Mouse (Mus musculus) gastrocnemius, postnatal 36 days (tissue): ENCODE measurements around the gene Ntrk2. TPM values are rescaled to one million over a fixed set of nuclear protein-coding genes. Genes with fewer than 3 reads are reported as not detected.

Experiments
- DNase-seq, 2 experiments: peaks; one replicate each; pipeline ENCODE4 v3.0.0; 2022
- intact Hi-C: fragments of 180-260 bp; cut with DNase I; formaldehyde crosslinking; loops from one replicate; pipeline ENCODE4 v1.15.1; 2025
- total RNA-seq, 2 experiments: library from RNA; stranded (reverse); gene quantifications; 2 replicates each; pipeline ENCODE4 v1.2.3; 2021

Gene Ntrk2
- total RNA-seq, 2 experiments from 2014 or later, result 3.5 to 4.0 TPM

DNA sequence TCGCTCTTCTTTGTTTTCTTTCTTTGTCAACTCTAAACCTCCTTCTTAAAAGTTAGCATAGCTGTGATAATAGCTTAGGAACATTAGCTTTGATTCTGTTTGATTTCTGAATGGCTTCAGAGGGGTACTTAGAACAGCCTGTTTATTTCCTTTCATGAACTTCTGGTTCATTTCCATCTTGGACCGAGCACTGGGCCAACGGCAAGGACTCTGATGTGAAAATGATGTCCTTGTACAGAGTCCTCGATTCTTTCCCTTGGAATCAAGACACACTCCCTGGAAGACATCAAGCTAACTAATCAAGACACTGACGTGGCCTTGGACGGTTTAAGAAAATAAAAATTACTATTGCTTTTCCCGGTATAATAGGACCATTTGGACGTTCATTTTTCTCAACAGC lies 31.7 kb downstream of the Ntrk2 start:
- DNase-seq, result no peak

GRCm38 (mm10) chr13:58840731-58841359 lies 34.5 kb downstream of the Ntrk2 start:
- DNase-seq, result peak in 1 of 2 experiments; percentile 25
- intact Hi-C loops, result no loop called here

More for the DNA sequence above, 31.7 kb downstream of the Ntrk2 start:
- intact Hi-C loops, result no loop called here

DNA sequence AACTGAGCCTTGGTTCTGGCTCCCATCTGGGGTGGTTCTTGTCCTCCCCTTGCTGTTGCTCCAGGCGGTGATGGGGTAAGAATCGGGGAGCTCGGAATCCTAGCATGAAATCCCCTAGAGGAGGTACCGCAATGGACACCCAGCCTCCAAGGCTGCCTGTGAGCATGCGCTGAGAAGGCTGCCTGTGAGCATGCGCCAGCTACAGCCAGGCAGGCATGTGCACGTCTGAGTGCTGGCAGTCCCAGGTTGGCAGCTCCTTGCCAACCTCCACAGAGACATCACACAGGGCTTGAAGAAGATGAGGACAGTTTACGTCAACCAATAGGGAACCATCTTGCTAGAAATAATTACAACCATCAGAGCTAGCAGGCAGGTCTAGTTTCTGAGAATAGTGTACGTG lies 37.5 kb downstream of the Ntrk2 start:
- intact Hi-C loops, result no loop called here
- no peak for DNase-seq

GRCm38 (mm10) chr13:58848578-58848977 lies 42.2 kb downstream of the Ntrk2 start:
- intact Hi-C loops, result no loop called here
- DNase-seq, result no peak

DNA sequence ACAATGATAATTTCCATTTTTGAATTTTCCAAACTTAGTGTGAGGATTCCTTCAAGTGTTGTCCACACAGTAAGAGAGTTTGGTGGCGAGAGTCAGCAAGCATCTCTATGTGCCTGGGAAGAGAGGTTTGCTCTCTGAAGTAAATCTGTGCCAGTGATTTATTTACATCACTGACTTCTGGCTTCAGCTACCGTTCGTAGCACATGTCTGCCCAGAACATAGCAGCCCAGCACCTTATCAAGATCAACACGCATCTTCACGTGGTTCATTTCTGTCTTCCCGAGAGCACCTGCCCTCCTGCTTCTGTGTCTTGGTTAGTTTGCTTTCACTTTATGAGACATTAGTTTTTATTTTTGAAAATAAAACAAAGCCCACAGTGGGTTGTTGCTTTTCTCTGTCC lies 47.3 kb downstream of the Ntrk2 start:
- DNase-seq, result no peak
- intact Hi-C loops, result no loop called here

DNA sequence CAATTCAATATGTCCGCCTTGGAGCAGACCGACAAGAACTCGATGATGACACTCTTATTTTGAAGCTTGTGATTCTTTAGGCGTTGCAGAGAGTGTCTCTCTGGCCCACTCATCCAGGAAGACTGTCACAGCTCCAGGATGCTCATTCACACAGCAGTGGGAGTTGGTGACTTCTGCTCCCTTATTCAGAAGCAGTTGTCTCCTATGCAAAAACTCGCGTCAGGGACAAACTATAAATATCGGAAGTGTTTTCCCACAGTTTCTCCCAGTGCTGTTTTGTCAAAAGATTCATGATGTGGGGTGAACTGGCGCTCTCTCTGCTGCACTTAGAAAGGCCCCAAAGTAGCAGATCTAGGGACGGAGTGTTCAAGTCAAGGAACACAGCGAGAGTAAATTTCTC lies 59.9 kb downstream of the Ntrk2 start:
- DNase-seq, result no peak
- intact Hi-C loops, result no loop called here

GRCm38 (mm10) chr13:58866776-58867435 lies 60.5 kb downstream of the Ntrk2 start:
- DNase-seq, result no peak
- intact Hi-C loops, result no loop called here

GRCm38 (mm10) chr13:58882468-58882867 lies 76.1 kb downstream of the Ntrk2 start:
- DNase-seq, result no peak
- intact Hi-C loops, result no loop called here

- intact Hi-C loops, result no loop called here
- no peak for DNase-seq
Measured at GRCm38 (mm10) chr13:58882916-58883315, 76.5 kb downstream of the Ntrk2 start.

DNA sequence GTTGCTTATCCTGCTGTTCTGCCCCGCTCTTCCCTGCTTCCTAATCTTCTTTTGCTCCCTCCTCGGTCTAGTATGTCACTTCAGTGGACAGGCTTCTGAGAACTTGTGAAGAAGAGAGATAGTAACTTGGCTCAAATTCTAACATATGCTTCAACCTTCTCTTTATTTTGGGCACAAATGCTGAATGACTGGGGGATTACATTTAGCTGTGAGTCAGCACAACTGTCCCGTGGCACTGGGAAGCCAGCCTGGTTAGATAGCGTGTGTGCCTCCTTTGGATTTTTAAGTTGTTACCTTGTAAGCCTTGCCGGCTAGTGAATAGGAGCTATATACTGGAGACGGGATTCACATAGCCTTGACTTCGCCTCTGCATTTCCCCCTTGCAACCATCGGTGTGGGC lies 79.7 kb downstream of the Ntrk2 start:
- intact Hi-C loops, result no loop called here
- DNase-seq, result no peak

- DNase-seq, result no peak
- intact Hi-C loops, result no loop called here
Measured at GRCm38 (mm10) chr13:58896254-58896910, 90.0 kb downstream of the Ntrk2 start.

DNA sequence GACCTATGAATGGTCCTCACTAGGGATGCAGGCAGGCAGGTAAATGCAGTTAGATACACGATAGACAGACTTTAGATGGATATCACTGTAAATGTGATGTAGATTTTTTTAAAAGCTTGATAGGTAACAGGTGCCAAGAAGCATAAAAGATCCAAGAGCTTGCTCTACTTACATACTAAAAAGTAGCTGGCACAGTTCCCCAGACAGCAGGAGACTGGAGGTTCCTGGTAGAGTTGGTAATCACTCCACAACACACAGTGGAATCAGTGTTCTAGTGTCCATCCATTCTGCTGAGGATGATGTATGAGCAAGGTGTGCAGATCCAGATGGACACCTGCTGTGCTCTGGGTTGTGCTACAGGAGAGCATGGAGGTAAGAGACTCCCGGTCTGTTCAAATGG lies 93.0 kb downstream of the Ntrk2 start:
- DNase-seq, result no peak
- intact Hi-C loops, result no loop called here

GRCm38 (mm10) chr13:58902313-58902712 lies 95.9 kb downstream of the Ntrk2 start:
- intact Hi-C loops, result no loop called here
- DNase-seq, result no peak

GRCm38 (mm10) chr13:58904742-58905735 lies 98.7 kb downstream of the Ntrk2 start:
- peak; percentile 12 to 24 for DNase-seq
- intact Hi-C loops, result no loop called here

- DNase-seq, result no peak
- intact Hi-C loops, result no loop called here
Measured at GRCm38 (mm10) chr13:58911936-58912335, 105.6 kb downstream of the Ntrk2 start.

GRCm38 (mm10) chr13:58912559-58912958 lies 106.2 kb downstream of the Ntrk2 start:
- no peak for DNase-seq
- intact Hi-C loops, result no loop called here

DNA sequence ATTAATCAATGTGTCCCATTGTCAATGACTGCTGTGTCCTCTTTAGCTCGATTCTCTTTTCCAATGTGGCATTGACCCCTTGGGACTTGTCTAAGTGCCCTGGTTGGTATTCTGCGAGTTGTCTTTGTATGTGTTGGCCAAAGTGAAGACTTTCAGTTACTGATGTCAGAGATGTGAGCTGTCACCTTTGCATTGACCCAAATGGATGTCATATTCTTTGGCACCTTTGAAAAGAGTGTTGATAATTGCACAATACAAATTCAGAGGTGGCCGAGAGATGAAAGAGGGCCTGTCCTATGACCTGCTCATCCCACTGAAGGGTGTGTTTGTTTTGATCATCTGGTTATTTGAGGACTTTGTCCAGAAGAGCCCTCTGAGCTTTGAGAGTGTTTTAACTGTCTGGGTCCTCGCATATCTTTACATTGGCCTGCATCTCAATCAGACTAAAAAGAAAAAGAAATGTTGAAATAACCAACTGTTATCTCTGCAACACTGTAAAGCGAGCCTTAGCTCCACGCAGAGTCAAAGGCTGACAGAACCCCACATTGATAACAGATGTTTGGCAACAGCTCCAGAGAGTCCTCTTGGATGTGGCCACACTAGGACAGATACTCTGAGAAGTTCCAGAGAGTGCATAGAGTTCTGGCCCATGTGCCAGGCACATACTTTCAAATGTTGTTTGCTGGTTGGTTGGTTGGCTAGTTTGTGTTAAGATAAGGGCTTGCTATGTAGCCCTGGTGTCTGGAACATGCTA lies 107.9 kb downstream of the Ntrk2 start:
- no peak for DNase-seq
- intact Hi-C loops, result no loop called here

DNA sequence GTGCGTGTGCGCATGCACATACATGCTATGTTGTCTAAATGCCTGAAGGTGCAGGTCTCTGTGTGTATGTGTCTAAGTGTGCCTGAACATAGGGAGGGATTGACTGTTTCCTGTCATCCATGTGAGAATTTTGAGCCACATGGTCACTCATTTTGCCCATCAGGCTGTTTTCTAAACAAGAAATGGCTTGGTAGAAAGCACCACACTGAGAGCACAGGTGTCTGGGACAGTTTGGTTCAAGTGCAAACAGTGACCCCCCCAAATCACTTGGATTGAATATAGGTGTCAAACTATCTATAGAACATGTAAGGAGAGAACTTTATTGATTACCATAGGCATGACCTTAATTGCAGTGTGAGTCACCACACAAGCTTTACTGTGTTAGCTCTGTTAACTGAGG lies 110.0 kb downstream of the Ntrk2 start:
- DNase-seq, result no peak
- intact Hi-C loops, result no loop called here

DNA sequence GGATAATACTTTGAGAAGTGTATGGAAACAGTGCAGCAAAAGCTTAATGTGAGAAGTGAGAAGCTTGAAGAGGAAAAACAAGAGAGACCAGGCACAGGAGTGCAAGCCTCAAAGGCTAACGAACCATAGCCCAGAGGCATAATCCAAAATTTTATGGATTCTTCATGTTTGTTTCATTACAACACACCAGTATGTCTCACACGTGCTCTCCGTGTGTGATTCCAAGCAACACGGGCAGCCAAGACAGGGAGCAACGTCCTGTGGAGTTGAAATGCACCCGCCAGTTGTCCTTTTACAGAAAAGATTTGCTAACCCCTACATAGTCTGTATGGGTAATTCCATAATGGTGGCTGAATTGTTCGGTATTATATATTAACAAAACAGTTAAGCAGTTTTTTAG lies 113.9 kb downstream of the Ntrk2 start:
- DNase-seq, result no peak

DNA sequence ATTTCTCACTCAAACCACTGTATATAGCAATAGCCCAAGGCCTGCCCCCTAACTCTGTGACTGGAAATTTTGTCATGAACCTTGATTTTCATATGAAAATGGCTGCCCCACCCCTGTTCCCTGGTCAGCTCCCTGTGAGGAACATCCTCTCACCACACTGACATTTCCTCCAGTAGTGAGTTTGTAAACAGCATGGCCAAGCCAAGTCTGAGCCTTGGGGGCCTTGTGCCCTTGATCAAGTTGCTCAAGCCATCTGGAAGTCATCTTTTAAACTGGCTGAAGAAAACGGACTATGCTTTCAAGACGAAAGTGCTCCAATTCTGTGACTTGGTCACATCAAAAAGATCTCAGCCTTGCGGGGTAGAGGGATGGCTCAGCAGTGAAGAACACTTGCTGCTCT lies 114.9 kb downstream of the Ntrk2 start:
- DNase-seq, result peak; percentile 22
- intact Hi-C loops, result no loop called here

More for the DNA sequence above, 113.9 kb downstream of the Ntrk2 start:
- intact Hi-C loops, result no loop called here
